Mouse (Mus musculus): ENCODE results near the gene Rhoh.

GRCm38 (mm10) chr5:65904476-65904875, 43.5 kb downstream of the Rhoh start:
- TF ChIP-seq CTCF (IDR thresholded peaks at IDR 0.05; ENCODE audit: borderline replicate concordance, control insufficient read depth, extremely low read depth, insufficient read depth, low read length, poor library complexity), result no peak
- no peak for TF ChIP-seq POLR2A (IDR thresholded peaks at IDR 0.05; ENCODE audit: control insufficient read depth, extremely low read depth, insufficient read depth, low read length, poor library complexity)
